Mouse (Mus musculus): ENCODE results near the gene Aip. TPM values are rescaled to one million over a fixed set of nuclear protein-coding genes. Genes with fewer than 3 reads are reported as not detected.

The Aip gene
- polyA plus RNA-seq (2015; fragmentation: Nextera tagmentation; extraction: Ambion mirVana) = 79.0 and 91.0 TPM in 2 replicates

DNA sequence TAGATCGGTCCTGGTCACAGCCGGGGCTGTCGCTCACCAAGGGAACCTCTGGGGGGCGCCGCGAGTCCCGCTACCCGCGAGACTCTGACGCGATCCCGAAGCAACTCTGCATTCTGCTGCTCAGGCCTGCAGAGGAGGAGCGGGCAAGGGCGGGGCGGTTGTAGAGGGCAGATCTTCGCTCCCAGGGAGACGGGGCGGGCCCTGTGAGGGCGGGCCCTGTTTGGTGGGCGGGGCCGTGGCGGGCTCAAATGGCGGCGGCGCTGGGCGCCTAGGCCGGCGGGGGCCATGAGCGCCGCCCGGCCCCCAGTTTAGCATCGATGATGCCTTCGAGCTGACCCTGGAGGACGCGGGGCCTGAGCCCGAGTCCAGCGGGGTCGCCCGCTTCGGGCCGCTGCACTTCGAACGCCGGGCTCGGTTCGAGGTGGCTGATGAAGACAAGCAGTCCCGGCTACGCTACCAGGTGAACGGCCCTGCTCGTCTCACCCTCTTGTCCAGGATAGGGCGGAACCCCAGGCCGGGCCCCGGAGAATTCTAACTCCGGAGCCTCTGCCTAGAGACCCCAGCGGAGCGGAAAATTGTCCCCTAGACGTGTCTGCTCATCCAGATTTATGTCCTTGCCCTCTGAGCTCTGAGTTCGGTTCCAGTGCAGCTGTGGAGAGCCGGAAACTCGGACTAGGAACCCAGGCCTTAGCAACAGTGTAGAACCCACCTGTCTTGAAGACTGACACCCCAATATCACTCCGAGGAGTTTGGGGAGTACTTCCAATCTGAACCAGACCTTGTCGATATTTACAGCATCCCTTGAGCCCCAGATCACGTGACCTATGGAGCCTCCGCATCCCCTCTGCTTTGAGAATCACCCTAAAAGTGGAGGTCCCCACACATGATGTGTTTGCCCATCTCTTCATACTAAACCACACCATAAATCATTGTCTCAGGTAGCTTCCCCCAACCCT, at the start of gene Aip:
Gene Aip (minus strand): TSS at position 118 of the 956 bp plus-strand sequence.
- H3K4me1 ChIP-seq = peaks cover 18% of the 10 kb centered on the region
- H3K9ac ChIP-seq = peak within 1 kb of the TSS; percentile 84
- H3K27ac ChIP-seq = peak within 1 kb of the TSS; percentile 69; the same call in 1 of the 2 replicates
- H3K4me2 ChIP-seq = peak within 1 kb of the TSS; percentile 75
- peak; percentile 94 for ATAC-seq (ENCODE audit: insufficient read depth, low FRiP score, low read depth)
- H3K36me3 ChIP-seq = peaks cover 7% of the 10 kb centered on the region; the same call in 1 of the 2 replicates
- WGBS = under 1% methylated on average over 64 of the region's 64 CpGs
- no peaks in the 10 kb centered on the region for H3K9me3 ChIP-seq
- H3K27me3 ChIP-seq (replicated peaks) = no peaks in the 10 kb centered on the region
- H3K4me3 ChIP-seq (replicated peaks) = peak within 1 kb of the TSS; percentile 86

DNA sequence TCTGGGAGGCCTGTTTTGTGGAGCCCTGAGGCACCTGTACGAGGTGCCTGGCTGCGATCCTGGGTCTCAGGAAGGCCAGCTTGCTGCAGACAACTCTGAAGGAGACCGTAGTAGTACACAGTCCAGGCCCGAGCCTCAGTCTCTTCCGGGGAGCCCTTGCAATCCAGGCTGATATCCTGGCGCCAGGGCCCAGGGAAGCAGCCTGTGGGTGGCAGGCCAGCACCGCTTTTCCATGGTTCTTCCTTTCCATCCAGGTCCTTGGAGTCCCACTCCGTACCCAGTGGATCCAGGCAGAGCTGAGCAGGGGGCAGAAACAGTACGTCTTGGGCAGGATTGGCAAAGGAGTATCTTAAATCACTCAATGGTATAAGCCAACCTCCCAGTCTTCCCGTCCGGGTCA, 47.3 kb upstream of the Aip start:
- H3K9ac ChIP-seq = no peak overlapping the region

DNA sequence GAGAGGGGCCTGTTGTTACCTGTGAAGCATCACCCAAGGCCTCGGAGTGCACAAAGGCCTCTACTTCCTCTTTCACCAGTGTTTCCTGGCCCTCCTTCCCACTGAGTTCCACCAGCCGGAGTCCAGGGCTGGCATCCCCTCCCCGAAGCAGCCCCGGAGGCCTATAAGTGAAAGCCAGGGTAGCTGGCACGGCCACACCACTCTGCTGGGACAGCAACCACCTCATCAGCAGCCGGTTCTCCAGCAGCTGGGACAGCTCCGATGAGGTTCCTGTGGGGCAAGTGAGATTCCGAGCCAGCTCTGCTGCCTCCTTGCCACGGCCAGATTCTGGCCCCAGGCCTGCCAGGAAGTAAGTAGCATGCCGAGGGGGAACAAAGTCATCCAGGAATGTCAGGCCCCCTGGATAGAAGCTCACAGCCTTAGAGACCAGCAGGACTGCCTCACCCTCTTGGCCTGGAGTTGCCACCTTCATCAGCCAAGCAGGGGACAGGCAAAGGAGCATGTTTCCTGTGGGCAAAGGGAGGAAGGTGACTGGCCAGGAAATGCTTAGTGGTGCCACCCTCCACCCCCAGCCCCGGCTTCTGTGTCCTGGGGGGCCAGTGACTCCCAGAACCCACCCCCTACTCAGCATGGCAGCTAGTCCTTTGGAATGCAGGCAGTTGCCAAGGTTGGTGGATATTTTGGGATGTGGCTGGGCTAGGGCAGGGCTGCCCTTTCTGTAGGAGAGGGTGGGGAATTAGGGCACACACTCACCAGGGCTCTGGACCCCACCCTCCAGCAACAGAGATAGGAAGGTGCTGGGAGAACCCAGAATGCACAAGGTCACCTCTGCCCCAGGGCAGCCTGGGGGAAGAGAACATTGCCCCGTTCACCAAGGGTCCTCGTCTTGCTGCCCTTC, 46.0 kb upstream of the Aip start:
- H3K4me1 ChIP-seq = peaks cover 18% of the 10 kb centered on the region
- no peak for ATAC-seq (ENCODE audit: insufficient read depth, low FRiP score, low read depth)
- H3K4me2 ChIP-seq = no peak overlapping the region
- H3K36me3 ChIP-seq = no peaks in the 10 kb centered on the region
- no peaks in the 10 kb centered on the region for H3K9me3 ChIP-seq
- no peak overlapping the region for H3K4me3 ChIP-seq (replicated peaks)
- no peaks in the 10 kb centered on the region for H3K27me3 ChIP-seq (replicated peaks)
- H3K9ac ChIP-seq = no peak overlapping the region
- WGBS = 67% methylated on average over 13 of the region's 13 CpGs
- no peak overlapping the region for H3K27ac ChIP-seq

More for the DNA sequence above, 47.3 kb upstream of the Aip start:
- Histone ChIP-seq H3K4me1 (peaks cover 18% of the 10 kb centered on the region), H3K27me3 (replicated peaks) (no peaks in the 10 kb centered on the region), H3K36me3 (no peaks in the 10 kb centered on the region), H3K27ac (no peak overlapping the region), H3K9me3 (no peaks in the 10 kb centered on the region), H3K4me2 (no peak overlapping the region), H3K4me3 (replicated peaks) (no peak overlapping the region)
- no peak for ATAC-seq (ENCODE audit: insufficient read depth, low FRiP score, low read depth)
- 65% methylated on average over 11 of the region's 11 CpGs for WGBS

DNA sequence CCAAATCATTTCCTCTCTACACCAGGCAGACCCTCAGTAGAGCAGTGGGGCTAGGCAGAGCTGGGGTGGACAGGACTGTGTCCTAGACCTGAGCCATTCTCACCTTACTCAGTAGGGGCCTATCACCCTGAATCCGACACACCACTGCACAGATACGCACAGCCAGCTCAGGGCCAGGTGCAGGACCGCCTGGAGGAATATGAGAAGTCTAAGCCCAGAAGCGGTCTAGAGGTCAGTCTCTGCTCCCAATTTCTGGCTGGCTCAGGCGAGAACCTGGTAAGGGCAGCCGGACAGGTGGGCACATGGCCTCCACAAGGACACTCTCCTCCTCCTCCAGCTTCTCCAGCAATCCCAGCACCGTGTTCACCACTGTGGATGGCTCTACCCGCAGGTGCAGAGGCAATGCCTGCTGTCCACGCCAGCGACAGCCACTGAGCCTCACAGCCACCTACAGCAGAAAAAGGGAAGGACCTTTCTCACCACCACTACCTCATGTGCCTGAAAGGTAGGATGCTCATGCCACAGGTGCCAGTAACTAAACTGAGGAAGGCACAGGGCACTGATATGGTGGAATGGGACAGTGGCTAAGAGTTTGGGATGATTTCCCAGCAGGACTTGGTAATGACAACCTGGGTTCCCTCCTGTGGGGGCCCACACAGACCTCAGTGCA, 45.2 kb upstream of the Aip start:
- Histone ChIP-seq H3K4me1 (peaks cover 16% of the 10 kb centered on the region), H3K27ac (no peak overlapping the region), H3K36me3 (no peaks in the 10 kb centered on the region), H3K4me2 (no peak overlapping the region), H3K9me3 (no peaks in the 10 kb centered on the region), H3K9ac (no peak overlapping the region), H3K4me3 (replicated peaks) (no peak overlapping the region), H3K27me3 (replicated peaks) (no peaks in the 10 kb centered on the region)
- ATAC-seq (ENCODE audit: insufficient read depth, low FRiP score, low read depth) = no peak
- WGBS = 85% methylated on average over 10 of the region's 10 CpGs

DNA sequence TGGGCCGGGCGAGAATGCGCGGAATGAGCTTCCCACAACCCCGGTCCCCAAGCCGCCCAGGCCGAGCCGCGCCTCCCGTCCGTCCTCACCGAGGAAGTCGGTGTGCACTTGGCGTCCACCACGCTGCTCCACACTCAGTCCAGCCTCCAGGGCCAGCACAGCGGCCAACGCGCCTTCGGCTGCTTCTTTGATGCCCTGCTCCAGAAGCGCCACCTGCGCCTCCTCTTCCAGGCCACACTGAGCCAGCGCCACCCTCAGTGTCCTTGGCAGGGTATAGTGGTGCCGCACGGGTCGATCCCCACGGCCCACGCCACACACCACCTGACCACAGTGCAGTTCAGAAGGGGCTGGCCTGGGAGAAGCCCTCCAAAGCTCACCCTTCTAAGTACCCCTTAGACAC, 44.2 kb upstream of the Aip start:
- peaks cover 13% of the 10 kb centered on the region for H3K4me1 ChIP-seq
- H3K27ac ChIP-seq = peak overlapping the region; percentile 91
- H3K9me3 ChIP-seq = no peaks in the 10 kb centered on the region
- WGBS = 5% methylated on average over 27 of the region's 27 CpGs
- H3K4me3 ChIP-seq (replicated peaks) = peak overlapping the region; percentile 51
- no peaks in the 10 kb centered on the region for H3K36me3 ChIP-seq
- H3K4me2 ChIP-seq = peak overlapping the region; percentile 84
- peak overlapping the region; percentile 82 for H3K9ac ChIP-seq
- no peaks in the 10 kb centered on the region for H3K27me3 ChIP-seq (replicated peaks)
- ATAC-seq (ENCODE audit: insufficient read depth, low FRiP score, low read depth) = peak; percentile 48

DNA sequence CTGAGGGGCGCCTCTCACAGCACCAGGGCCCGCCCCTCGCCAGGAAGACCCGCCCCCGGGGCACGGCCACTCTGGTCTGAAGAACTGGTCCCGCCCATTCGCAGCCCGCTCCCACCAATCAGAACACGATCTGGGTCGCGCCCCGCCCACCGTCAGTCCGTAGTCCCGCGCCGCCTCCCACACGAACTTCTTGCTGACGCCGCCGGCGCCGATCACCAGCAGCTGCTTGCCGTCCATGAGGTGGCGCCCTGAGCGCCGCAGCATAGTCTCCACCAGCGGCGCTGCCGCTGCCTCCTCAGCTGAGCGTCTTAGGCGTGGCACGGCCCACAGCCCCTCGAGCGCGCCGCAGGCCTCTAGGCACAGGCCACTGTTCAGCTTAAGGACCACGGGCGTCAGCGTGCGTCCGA, 43.7 kb upstream of the Aip start:
- Histone ChIP-seq H3K27ac (peak overlapping the region; percentile 91), H3K27me3 (replicated peaks) (no peaks in the 10 kb centered on the region), H3K9ac (peak overlapping the region; percentile 82), H3K36me3 (no peaks in the 10 kb centered on the region), H3K4me2 (peak overlapping the region; percentile 84), H3K4me3 (replicated peaks) (peak overlapping the region; percentile 51), H3K9me3 (no peaks in the 10 kb centered on the region), H3K4me1 (peaks cover 13% of the 10 kb centered on the region)
- ATAC-seq (ENCODE audit: insufficient read depth, low FRiP score, low read depth) = peak; percentile 93
- WGBS = under 1% methylated on average over 43 of the region's 43 CpGs

DNA sequence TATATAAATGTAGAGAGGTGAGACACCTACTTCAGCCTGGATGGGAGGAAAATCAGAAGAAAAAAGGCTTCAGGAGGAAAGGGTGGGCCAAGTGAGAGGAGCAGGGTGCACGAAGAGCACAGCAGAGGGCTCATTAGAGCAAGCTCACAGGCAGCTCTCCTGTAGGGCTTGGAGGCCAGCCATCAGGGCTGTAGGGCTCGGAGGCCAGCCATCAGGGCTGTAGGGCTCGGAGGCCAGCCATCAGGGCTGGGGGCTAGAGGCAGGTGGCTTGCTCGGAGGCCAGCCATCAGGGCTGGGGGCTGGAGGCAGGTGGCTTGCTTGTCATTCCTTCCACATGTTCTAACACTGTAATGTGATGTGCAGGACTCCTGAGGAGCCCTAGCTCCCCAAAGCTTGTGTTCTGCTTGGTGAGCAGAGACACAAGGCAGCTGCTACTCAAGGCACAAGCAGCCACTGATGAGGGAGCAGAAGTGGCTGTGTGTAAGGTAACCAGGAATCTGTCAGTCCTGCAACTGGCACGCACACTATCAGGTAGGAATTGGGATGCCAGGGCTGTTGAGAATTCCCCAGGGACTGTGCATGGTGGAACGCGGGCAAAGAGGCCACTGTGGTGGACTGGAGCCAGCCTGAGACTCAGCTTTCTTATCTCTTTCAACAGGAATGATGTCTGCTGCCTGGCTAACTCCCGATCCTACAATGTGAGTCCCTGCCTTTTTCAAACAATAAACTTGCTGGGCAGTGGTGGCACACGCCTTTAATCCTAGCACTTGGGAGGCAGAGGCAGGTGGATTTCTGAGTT, 41.2 kb upstream of the Aip start:
- no peak overlapping the region for H3K4me3 ChIP-seq (replicated peaks)
- H3K4me1 ChIP-seq = peaks cover 24% of the 10 kb centered on the region
- no peaks in the 10 kb centered on the region for H3K27me3 ChIP-seq (replicated peaks)
- WGBS = 72% methylated on average over 9 of the region's 9 CpGs
- no peak for ATAC-seq (ENCODE audit: insufficient read depth, low FRiP score, low read depth)
- H3K4me2 ChIP-seq = no peak overlapping the region
- H3K9me3 ChIP-seq = no peaks in the 10 kb centered on the region
- no peak overlapping the region for H3K9ac ChIP-seq
- H3K27ac ChIP-seq = no peak overlapping the region
- H3K36me3 ChIP-seq = no peaks in the 10 kb centered on the region

DNA sequence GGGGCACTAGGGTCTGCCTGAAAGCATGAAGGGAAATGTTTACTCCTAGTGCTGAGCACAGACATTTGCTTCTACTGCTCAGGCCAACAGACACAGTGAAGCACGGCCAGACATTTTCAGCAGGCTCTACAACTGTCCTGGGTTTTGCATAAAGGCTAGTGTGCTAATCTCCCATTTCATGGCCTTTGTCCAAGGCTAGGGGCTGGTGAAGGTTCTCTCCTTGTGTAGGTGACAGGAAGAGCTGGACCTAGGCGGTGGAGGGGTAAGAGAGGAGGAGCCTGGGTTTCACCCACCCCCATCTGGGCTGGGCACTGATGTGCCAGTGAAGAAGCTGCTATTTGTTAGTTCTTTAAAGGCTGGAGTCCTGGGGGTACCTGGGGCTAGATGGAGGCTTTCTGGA, 39.1 kb upstream of the Aip start:
- no peak overlapping the region for H3K4me2 ChIP-seq
- peaks cover 6% of the 10 kb centered on the region; the same call in 1 of the 2 replicates for H3K36me3 ChIP-seq
- no peak overlapping the region for H3K9ac ChIP-seq
- WGBS = 72% methylated on average over 2 of the region's 2 CpGs
- H3K4me3 ChIP-seq (replicated peaks) = no peak overlapping the region
- H3K9me3 ChIP-seq = no peaks in the 10 kb centered on the region
- H3K4me1 ChIP-seq = peaks cover 12% of the 10 kb centered on the region
- no peak for ATAC-seq (ENCODE audit: insufficient read depth, low FRiP score, low read depth)
- H3K27ac ChIP-seq = no peak overlapping the region
- H3K27me3 ChIP-seq (replicated peaks) = no peaks in the 10 kb centered on the region

- Histone ChIP-seq H3K4me1 (peaks cover 11% of the 10 kb centered on the region; the same call in 1 of the 2 replicates), H3K4me3 (replicated peaks) (no peak overlapping the region), H3K27ac (no peak overlapping the region), H3K4me2 (no peak overlapping the region), H3K9ac (no peak overlapping the region), H3K27me3 (replicated peaks) (no peaks in the 10 kb centered on the region), H3K9me3 (no peaks in the 10 kb centered on the region), H3K36me3 (peaks cover 12% of the 10 kb centered on the region)
- ATAC-seq (ENCODE audit: insufficient read depth, low FRiP score, low read depth) = no peak
- WGBS = 68% methylated on average over 3 of the region's 3 CpGs
Measured at GRCm38 (mm10) chr19:4164100-4164499, 38.4 kb upstream of the Aip start.

DNA sequence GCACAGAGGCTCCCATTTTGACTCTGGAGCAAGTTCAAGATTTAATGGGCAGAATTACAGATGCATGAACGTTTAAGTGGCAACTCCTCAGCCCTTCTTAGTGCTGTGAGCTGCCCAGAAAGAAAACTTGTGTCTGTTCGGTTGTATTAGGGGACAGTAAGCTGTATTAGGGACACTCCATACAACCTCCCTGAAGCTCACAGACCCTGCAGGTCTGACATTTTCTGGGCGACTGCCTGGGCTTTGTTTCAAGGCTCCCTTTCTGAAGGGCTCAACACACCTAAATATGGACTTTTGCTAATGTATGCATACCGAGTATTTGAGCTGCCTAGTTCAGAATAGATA, 37.9 kb upstream of the Aip start:
- 26% methylated on average over 4 of the region's 4 CpGs for WGBS
- peak overlapping the region; percentile 67; the same call in 1 of the 2 replicates for H3K9ac ChIP-seq
- no peak for ATAC-seq (ENCODE audit: insufficient read depth, low FRiP score, low read depth)
- H3K4me2 ChIP-seq = peak overlapping the region; percentile 90
- H3K9me3 ChIP-seq = no peaks in the 10 kb centered on the region
- peaks cover 11% of the 10 kb centered on the region; the same call in 1 of the 2 replicates for H3K4me1 ChIP-seq
- H3K27me3 ChIP-seq (replicated peaks) = no peaks in the 10 kb centered on the region
- peak overlapping the region; percentile 62 for H3K4me3 ChIP-seq (replicated peaks)
- H3K27ac ChIP-seq = peak overlapping the region; percentile 70
- H3K36me3 ChIP-seq = peaks cover 14% of the 10 kb centered on the region

Data from stomach, embryonic 15.5 days (tissue).